Mouse (Mus musculus) lung, adult 2 months (tissue): Measurements from ENCODE around the gene Fam168a. TPM values are rescaled to one million over a fixed set of nuclear protein-coding genes. Genes with fewer than 3 reads are reported as not detected.
A peak's percentile ranks its signal among the peaks of the same experiment; 100 is the strongest.

Experiments
- DNase-seq: peaks from one replicate; pipeline ENCODE4 v3.0.0; 2022
- H3K4me1 ChIP-seq: fragments of 200-500 bp; 2 replicates; pipeline ENCODE4 v1.6.1; 2011; ENCODE audit warnings: low read length; ENCODE audit not compliant: control insufficient read depth, insufficient read depth
- H3K4me3 ChIP-seq: fragments of 200-500 bp; replicated peaks from 2 replicates; pipeline ENCODE3; 2011; ENCODE audit warnings: low read depth, mild to moderate bottlenecking, control low read depth, low read length; ENCODE audit errors: extremely low read depth
- CTCF ChIP-seq: fragments of 200-500 bp; IDR thresholded peaks from 2 replicates; pipeline ENCODE4 v1.5.1; 2011; ENCODE audit warnings: mild to moderate bottlenecking, low read length, control low read depth; ENCODE audit not compliant: insufficient read depth
- POLR2A ChIP-seq: fragments of 200-500 bp; IDR thresholded peaks from 2 replicates; pipeline ENCODE4 v1.6.1; 2011; ENCODE audit warnings: low read depth, mild to moderate bottlenecking, control low read depth, low read length, borderline replicate concordance; ENCODE audit errors: extremely low read depth
- WGBS: fragments of 180-500 bp; shearing (Covaris S2); methylation state at CpG from one replicate; pipeline ENCODE4 v1.1.7; 2018; 5-methylcytosine and 5-hydroxymethylcytosine counted together
- polyA plus RNA-seq: library from polyadenylated mRNA; depleted of rRNA; stranded (reverse); fragments of >200 nt; gene quantifications from 2 replicates; pipeline ENCODE4 v1.2.3, GENCODE M21; 2012

The Fam168a gene
- polyA plus RNA-seq, 1 experiment = 84.8 TPM

GRCm38 (mm10) chr7:100860450-100860849 lies 154.0 kb downstream of the Fam168a start:
- 0 out of 2 replicates have a peak, but pooled peaks cover 2% of the 10 kb centered on the region for H3K4me1 ChIP-seq
- 86% methylated on average over 3 of the region's 3 CpGs for WGBS
- H3K4me3 ChIP-seq = no peak overlapping the region
- no peak for DNase-seq
- no peak for TF ChIP-seq CTCF
- TF ChIP-seq POLR2A = no peak

- no peak for TF ChIP-seq POLR2A
- TF ChIP-seq CTCF = no peak
- Histone ChIP-seq H3K4me1 (0 out of 2 replicates have a peak, but pooled peaks cover 2% of the 10 kb centered on the region), H3K4me3 (no peak overlapping the region)
- WGBS = 92% methylated on average over 5 of the region's 5 CpGs
- no peak for DNase-seq
Measured at GRCm38 (mm10) chr7:100861209-100861608, 154.8 kb downstream of the Fam168a start.

GRCm38 (mm10) chr7:100862353-100862752 lies 155.9 kb downstream of the Fam168a start:
- WGBS = 14% methylated on average over 4 of the region's 4 CpGs
- Histone ChIP-seq H3K4me1 (0 out of 2 replicates have a peak, but pooled peaks cover 2% of the 10 kb centered on the region), H3K4me3 (peak overlapping the region; percentile 70)
- TF ChIP-seq CTCF = no peak
- no peak for TF ChIP-seq POLR2A
- no peak for DNase-seq

GRCm38 (mm10) chr7:100862828-100863638 lies 156.6 kb downstream of the Fam168a start, which contains the start of gene Relt:
Relt (minus strand) TSS chr7:100863446.
- TF ChIP-seq CTCF = peak; percentile 82
- 0 out of 2 replicates have a peak, but pooled peaks have one; percentile 4 for TF ChIP-seq POLR2A
- WGBS = under 1% methylated on average over 89 of the region's 91 CpGs
- H3K4me3 ChIP-seq = peak within 1 kb of the TSS; percentile 70
- peak; percentile 88 for DNase-seq
- 0 out of 2 replicates have a peak, but pooled peaks cover 2% of the 10 kb centered on the region for H3K4me1 ChIP-seq

DNA sequence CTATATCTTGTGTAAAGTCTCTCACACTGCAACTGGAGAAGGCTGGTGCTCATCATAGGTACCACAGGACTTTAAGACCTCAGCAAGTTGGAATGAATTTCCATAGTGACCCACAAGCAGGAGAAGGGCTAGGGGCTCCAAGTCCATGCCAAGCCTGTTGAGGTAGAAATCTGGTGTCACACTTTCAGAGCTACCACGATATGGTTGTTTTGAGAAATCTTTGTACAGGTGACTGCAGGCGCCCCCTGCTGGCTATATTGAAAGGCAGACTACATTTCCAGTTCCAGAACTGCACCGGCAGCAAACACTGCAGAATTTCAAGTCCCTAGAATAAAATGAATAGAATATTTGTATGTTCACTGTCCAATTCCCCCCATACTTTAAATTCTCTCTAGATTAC lies 160.2 kb downstream of the Fam168a start:
- DNase-seq = peak; percentile 63
- H3K4me1 ChIP-seq = peaks cover 5% of the 10 kb centered on the region
- WGBS = 2% methylated on average over 3 of the region's 3 CpGs
- no peak overlapping the region for H3K4me3 ChIP-seq
- TF ChIP-seq CTCF = peak; percentile 49
- no peak for TF ChIP-seq POLR2A

- TF ChIP-seq CTCF (no peak), POLR2A (no peak)
- Histone ChIP-seq H3K4me3 (no peak overlapping the region), H3K4me1 (peaks cover 5% of the 10 kb centered on the region)
- WGBS = 60% methylated on average over 2 of the region's 2 CpGs
- DNase-seq = no peak
Measured at GRCm38 (mm10) chr7:100867561-100867960, 161.1 kb downstream of the Fam168a start.

DNA sequence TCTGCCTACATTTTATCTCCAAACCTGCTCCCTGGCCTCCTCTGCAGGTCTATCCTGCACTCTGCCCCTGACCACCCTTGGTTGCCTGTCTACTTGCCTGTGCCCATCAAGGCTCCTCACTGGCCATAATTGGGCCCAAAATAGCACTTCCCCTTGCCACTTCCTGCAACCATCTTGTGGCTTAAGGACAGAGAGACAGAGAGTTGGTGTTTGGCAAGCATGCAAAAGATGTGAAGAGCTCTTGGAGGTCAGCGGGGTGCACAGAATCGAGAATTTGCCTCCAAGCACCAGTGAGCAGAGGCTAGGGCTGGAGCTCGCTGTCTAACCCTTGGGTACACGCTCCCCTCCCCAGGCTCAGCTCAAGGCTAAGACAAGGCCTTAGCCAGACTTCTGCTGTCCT lies 162.1 kb downstream of the Fam168a start:
- 54% methylated on average over 4 of the region's 4 CpGs for WGBS
- H3K4me1 ChIP-seq = peaks cover 3% of the 10 kb centered on the region
- TF ChIP-seq CTCF = no peak
- TF ChIP-seq POLR2A = no peak
- H3K4me3 ChIP-seq = no peak overlapping the region
- DNase-seq = no peak

DNA sequence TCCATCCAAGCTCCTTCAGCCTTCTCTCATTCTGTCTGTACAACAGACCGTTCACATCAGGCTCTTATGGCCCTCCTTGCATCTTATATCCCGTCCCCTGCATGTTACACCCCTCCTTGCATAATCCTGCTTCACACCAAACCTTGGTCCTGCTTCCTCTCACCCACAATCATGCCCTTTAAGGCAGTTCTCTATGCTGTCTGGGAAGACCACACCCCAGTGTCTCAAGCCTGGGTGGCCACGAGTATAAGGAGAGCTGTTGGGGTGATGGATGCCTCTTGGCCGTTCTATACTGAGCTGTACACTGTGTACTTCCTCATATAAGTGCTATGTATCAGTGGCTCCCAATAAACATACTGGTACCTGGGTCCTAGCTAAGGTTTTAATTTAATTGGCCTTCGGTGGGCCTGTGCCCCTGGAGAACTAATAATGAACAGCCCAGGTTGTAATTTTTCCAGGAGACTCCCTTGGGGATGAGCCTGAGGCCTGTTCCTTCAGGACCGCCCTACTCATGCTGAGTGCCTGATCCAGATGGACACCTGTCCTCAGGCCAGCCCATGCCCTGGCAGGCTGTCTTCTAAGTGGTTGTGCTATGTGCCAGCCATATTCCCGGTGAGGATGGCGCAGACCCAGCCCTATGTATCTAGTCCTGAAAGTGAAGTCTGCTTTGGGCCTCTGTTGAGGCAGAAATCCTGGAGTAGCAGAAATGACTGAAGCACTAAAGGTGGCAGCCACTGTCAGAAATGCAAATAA lies 163.6 kb downstream of the Fam168a start:
- H3K4me3 ChIP-seq = no peak overlapping the region
- TF ChIP-seq POLR2A (no peak), CTCF (no peak)
- 72% methylated on average over 8 of the region's 8 CpGs for WGBS
- peaks cover 3% of the 10 kb centered on the region for H3K4me1 ChIP-seq
- no peak for DNase-seq

DNA sequence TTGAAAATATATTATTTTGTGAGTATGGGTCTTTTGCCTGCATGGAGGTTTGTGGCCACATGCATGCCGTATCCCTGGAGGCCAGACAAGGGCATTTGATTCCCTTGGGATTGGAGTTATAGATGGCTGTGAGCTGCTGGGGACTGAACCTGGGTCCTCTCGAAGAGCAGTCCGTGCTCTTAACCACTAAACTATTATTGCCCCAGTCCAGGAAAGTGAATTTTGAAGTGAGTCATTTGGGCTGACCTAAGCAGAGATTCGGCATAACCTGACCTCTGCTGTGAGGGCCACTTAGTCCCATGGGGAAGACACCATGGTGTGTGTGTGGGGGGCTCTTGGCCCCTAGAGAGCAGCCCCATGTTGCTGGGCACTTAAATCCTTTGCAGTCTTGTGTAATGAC lies 164.9 kb downstream of the Fam168a start:
- 83% methylated on average over 4 of the region's 4 CpGs for WGBS
- Histone ChIP-seq H3K4me3 (no peak overlapping the region), H3K4me1 (peaks cover 3% of the 10 kb centered on the region)
- no peak for DNase-seq
- TF ChIP-seq CTCF = no peak
- TF ChIP-seq POLR2A = no peak
